Comparison of ENCODE assay signal across 15 mouse cellular contexts in genomic region chr10:21659576-21660246, GRCm38 (mm10).
DNase-seq lines count a peak whose midpoint lies in the region; ATAC-seq lines count a peak whose summit lies in the region.
"Had no signal": no experiment of that assay in that cellular context is flagged by ENCODE, and none has a peak within 500 bp of the region (broad histone marks: within the 10 kb centered on the region; RNA-seq: fewer than 3 reads in every experiment).

No protein-coding gene starts in this region.

- H3K9ac ChIP-seq in midbrain, embryonic 13.5 days (replicated peaks) = no peak overlapping the region
- H3K9ac ChIP-seq: forebrain, postnatal 0 days; limb, embryonic 15.5 days had no signal

- no peaks in the 10 kb centered on the region for H3K36me3 ChIP-seq in embryonic facial prominence, embryonic 10.5 days (replicated peaks)
- H3K36me3 ChIP-seq in midbrain, embryonic 13.5 days = no peaks in the 10 kb centered on the region
- H3K36me3 ChIP-seq: limb, embryonic 15.5 days had no signal

- no peaks in the 10 kb centered on the region for H3K27me3 ChIP-seq in embryonic facial prominence, embryonic 10.5 days (replicated peaks; ENCODE audit: low read depth, poor library complexity, severe bottlenecking)
- no peaks in the 10 kb centered on the region for H3K27me3 ChIP-seq in midbrain, embryonic 13.5 days
- H3K27me3 ChIP-seq: limb, embryonic 15.5 days had no signal

- no peak overlapping the region for H3K27ac ChIP-seq in embryonic facial prominence, embryonic 10.5 days (replicated peaks)
- H3K27ac ChIP-seq in midbrain, embryonic 13.5 days = no peak overlapping the region
- H3K27ac ChIP-seq: heart, adult 2 months; limb, embryonic 15.5 days had no signal

- H3K4me1 ChIP-seq in embryonic facial prominence, embryonic 10.5 days = no peaks in the 10 kb centered on the region
- no peaks in the 10 kb centered on the region for H3K4me1 ChIP-seq in midbrain, embryonic 13.5 days (replicated peaks)
- H3K4me1 ChIP-seq: limb, embryonic 15.5 days had no signal

- no peak overlapping the region for H3K4me2 ChIP-seq in midbrain, embryonic 13.5 days (replicated peaks)
- H3K4me2 ChIP-seq: limb, embryonic 15.5 days had no signal

- DNase-seq in frontal cortex, adult 2 months (ENCODE audit: extremely low spot score in 1 of 2, low spot score in 1 of 2) = peak; percentile 64 to 74
- DNase-seq in frontal cortex, postnatal 10 days (ENCODE audit: low spot score in 2 of 2) = no peak
- peak; percentile 74 for DNase-seq in right cerebral cortex, adult 18-20 months
- DNase-seq in right cerebral cortex, postnatal 10 days (ENCODE audit: low spot score in 2 of 2) = no peak
- peak; percentile 74 for DNase-seq in layer of hippocampus, adult 9-11 months
- DNase-seq in embryonic facial prominence, embryonic 10.5 days (ENCODE audit: low spot score) = no peak
- DNase-seq: adrenal gland, postnatal 14 days; forebrain, postnatal 0 days; heart, postnatal 10 days; kidney, postnatal 25 days had no signal

- H3K9me3 ChIP-seq in embryonic facial prominence, embryonic 10.5 days = no peaks in the 10 kb centered on the region
- H3K9me3 ChIP-seq in midbrain, embryonic 13.5 days = no peaks in the 10 kb centered on the region
- H3K9me3 ChIP-seq: limb, embryonic 15.5 days had no signal

- no peak overlapping the region for H3K4me3 ChIP-seq in embryonic facial prominence, embryonic 10.5 days
- no peak overlapping the region for H3K4me3 ChIP-seq in midbrain, embryonic 13.5 days (replicated peaks)
- H3K4me3 ChIP-seq: heart, adult 2 months; limb, embryonic 15.5 days had no signal

- WGBS in embryonic facial prominence, embryonic 10.5 days = 89% methylated on average over 8 of the region's 8 CpGs
- 87% methylated on average over 8 of the region's 8 CpGs for WGBS in midbrain, embryonic 13.5 days

- no peak for ATAC-seq in monocyte, adult 5-6 weeks (replicated peaks; ENCODE audit: insufficient number of reproducible peaks, low FRiP score, low TSS enrichment, poor library complexity, severe bottlenecking)
- no peak for ATAC-seq in midbrain, embryonic 13.5 days
- ATAC-seq: forebrain, postnatal 0 days; inflammation-experienced regulatory T-cells, adult 6 months had no signal

Comparison
In these comparisons a context has a peak if more than half of its experiments do, and no peak if none do; other contexts are left out.
1. DNase-seq: peak in frontal cortex, adult 2 months (2 of 2), right cerebral cortex, adult 18-20 months (single experiment) and layer of hippocampus, adult 9-11 months (single experiment); none in frontal cortex, postnatal 10 days (0 of 2), right cerebral cortex, postnatal 10 days (0 of 2) and embryonic facial prominence, embryonic 10.5 days (single experiment).